Mouse (Mus musculus) ovary, postnatal 14 days (tissue): ENCODE results near the gene Fbxo2.
"Not testable (repeated sequence)": the region's sequence is repeated elsewhere in the genome, so short reads cannot be mapped to it uniquely, and the experiment has no call there.

Experiments used
- DNase-seq: peaks from one replicate; pipeline ENCODE4 v3.0.0; 2022; ENCODE audit warnings: low spot score

Gene Fbxo2

DNA sequence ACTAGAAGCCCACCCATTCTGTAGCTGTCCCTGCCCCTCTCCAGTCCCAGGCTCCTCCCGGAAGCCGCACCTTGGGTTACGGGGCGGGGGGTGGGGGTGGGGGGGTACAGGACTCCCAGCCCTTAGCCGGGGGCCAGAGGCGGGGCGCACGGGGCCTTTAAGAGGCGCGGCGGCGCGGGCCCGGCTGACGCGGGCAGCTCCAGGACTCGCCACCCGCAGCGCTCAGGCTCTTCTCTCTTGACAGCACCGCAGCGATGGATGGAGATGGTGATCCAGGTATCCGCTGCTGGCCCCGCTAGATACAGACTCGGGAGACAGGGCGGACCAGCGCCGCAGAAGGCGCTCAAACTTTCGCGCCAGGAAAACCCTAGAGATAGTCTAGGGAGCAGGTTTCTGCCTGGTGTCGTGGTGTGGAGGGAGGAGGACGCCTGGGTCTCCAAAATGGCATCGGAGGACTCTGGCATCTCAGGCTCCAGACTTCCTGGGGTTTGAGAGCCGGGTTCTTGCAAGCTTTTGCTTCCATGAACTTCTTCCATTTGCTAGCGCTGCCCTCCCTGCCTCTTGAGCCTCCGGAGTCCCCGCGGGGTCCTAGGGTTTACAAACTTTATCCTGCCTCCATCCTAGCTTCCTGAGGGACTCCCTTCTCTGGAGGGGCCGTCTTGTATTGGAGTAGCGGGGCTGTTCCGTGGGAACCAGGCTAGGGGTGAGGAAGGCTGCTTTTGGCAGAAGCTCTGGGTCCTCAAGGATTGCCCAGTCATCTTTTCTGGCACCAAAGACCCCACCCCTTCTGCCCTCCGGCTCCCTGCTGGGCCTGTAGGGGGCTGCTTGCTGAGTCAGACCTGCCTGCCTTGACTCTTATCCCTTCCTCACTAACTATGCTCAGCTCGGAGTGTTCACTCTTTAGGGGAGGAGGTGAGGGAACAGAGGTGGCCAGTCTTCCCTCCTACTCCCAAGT lies at the start of gene Fbxo2, which contains the start of gene Fbxo44:
TSS of gene Fbxo2 (plus strand) at position 186 of the 955 bp plus-strand sequence.
TSS of gene Fbxo44 (minus strand) at position 47 of the 955 bp plus-strand sequence.
- no peak for DNase-seq

DNA sequence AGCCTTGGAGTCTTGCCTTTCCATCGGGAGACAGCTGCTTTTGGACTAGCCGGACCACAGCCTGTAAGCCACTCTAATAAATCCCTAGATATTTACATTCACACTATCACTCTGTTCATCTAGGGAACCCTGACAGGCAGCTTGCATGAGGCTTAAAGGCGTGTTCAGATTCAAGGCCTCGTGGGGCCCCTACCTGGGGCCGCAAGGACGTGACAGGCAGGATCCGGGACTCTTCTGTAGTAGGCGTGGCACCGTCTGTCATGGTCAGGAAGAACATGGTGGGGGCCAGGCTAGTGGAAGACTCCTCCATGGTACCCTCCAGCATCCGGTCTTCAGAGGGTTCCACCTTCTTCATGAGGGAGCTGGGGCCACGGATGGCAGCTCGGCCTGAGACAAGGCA lies 47.9 kb upstream of the Fbxo2 start:
- no peak for DNase-seq

DNA sequence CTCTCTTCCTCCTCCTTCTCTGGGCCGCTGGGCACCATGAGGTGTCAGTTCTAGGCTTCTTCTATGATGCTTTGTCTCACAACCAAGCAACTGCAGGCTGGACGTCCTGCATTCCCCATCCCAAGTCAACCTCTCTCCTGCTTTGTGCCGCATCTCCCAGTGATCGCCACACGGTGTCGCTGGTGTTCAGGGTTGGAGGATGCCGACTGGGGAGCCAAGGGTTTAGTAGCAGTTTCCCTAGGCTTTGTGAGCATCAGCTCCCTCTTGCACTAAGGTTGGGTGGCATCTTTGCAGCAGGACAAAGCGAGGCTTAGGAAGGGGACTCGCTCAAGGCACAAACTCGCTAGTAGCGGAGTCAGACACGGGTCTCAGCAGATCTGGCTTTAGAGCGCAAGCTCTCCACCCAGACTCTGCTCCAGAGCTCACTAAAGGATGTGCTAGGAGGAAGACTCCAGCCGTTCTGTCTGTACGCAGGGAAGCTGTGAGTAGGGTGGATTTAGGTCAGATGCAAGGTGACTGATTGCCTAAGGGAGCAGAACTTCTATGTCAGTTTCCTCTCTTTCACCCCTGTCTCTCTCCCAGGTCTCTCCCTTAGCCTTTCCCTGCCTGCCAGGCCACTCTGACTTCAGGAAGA lies 45.5 kb upstream of the Fbxo2 start:
- peak; percentile 92 for DNase-seq

DNA sequence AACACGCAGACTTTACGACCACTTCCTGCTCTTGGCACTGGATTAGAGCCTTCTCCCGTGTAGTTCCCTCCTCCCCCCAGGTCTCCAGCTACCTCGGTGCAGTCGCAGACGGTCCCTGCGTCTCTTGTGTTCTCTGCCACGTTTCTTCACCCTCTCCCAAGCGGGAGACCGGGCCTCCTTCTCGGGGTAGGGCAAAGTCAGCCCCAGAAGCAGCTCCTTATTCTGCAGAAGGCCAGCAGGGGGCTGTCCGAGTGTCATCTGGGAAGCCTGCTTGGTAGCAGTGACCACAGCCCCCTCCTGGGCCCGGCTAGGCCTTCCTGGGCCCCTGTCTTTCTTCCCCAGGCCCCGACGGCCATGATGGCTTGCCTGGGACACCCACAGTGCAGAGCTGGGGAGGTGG lies 45.0 kb upstream of the Fbxo2 start:
- peak; percentile 18 for DNase-seq

DNA sequence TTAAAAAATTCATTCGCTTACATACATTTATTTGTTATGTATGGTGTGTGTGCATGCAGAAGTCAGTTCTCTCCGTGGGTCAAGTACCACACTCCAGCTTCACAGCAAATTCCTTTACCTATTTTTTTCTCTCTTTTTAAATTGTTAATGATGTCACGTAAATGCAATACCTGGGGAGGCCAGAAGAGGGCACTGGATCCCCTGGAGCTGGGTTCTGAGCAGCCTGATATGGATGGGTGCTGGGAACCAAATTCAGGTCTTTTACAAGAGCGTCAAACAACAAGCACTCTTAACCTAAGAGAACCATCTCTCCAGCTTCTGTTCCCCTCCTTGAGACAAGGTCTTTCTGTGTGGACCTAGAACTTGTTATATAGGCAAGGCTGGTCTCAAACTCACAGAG lies 43.8 kb upstream of the Fbxo2 start:
- no peak for DNase-seq

DNA sequence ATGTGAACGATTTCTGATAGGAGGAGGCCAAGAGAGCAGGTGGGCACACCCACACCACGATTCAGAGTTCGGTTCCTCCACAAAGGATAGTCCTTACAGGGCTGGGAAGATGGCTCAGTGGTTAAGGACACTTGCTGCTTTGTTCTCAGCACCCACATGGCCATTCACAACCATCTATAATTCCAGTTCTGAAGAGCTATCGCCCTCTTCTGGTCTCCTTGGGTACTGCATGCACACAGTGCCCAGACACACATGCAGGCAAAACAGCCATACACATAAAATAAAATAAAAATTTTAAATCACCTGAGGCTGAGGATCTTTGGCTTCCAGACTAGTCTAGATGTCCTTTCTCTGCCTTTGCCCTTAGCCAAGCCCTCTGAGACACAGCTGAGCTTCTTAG lies 43.0 kb upstream of the Fbxo2 start:
- DNase-seq: no peak

DNA sequence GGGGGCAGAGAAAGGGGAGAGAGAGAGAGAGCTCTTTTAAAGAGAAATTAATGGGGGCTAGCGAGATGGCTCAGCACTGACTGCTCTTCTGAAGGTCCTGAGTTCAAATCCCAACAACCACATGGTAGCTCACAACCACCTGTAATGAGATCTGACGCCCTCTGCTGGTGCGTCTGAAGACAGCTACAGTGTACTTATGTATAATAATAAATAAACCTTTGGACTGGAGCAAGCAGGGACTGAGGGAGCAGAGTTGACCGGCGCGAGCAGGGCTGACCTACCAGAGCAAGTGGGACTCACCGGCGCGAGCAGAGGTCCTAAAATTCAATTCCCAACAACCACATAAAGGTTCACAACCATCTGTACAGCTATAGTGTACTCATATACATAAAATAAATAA lies 40.8 kb upstream of the Fbxo2 start:
- DNase-seq: not testable (repeated sequence)

DNA sequence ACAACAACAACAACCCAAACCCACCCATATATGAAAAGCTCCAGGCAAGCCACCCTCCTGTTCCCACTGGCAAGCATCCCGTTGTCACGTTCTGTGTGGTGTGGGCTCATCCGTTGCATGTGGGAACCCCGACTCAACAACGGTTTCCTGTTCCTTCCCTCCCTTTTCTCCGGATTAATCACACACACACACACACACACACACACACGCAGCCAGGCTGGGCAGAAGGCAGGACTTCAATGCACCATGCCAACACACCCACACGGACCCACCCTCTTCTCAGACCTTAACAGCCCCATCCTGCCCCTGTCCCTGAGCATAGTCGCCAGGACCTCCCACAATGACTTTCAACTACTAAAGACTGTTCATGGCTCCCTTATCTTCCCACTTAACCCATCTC lies 39.9 kb upstream of the Fbxo2 start:
- DNase-seq: no peak

DNA sequence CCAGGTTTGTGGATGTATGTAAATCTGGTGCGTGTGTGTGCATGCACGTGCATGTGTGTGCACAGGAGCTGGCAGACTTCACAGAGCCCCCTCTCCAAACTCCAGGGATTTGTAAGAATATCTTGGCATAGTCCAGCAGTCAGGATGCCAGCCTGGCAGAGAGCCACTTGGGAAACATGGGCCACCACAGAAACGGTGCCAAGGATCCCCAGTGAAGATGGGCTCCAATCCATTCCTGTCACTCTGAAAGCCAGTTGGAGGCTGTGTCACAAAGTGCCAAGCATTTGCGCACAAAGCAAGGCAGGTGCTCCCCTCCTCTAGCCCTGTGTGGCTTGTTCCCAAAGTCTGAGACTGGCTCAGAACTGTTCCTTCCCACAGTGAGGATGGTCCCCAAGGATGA lies 39.1 kb upstream of the Fbxo2 start:
- no peak for DNase-seq

DNA sequence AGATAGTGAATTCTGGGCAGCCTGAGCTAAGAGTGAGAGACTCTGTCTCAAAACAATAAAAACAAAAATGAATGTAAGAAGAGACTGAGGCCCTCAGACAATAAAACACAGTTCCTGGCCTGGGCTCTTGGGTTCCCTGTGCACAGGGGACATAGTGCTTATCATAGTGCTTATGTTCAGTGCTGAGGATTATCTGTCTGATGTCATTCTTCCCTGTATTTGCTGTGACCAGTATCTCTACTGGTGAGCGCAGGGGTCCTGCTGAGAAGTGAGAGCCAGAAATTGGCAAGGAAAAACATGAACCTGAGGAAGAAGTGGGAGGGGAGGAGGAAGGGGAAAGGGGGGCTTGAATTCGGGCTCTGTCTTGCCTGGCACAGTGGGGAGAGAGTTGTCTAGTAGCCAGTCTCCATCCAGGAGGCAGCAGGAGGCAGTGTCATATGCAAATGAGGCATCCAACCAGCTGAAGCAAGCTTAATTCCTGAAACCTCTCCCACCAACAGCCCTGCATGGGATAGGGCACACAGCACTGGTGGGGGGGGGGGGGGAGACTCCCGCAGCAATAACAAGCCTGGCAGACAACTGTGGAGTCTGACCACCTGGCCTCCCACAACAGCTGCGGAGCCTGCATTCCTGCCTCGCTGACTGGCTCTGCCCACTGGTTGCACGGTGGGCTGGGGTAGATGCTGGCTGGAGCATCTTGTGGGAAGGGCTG lies 38.3 kb upstream of the Fbxo2 start:
- DNase-seq: no peak

DNA sequence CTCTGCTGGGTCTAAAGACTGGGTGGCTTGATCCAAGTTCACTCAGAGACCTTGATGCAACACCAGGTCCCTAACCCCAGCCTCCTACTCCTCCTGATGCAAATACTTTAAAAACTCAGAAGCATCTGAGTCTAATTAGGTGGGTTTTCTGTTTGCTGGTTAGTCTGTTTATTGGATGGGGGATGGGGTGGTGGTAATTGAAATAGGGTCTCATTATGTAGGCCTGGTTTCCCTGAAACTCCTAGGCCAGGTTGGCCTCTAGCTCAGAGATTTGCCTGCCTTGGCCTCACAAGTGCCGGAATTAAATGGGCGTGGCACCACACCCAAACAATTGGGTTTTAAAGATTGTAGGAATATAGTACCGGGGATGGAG lies 37.7 kb upstream of the Fbxo2 start:
- DNase-seq: no peak

DNA sequence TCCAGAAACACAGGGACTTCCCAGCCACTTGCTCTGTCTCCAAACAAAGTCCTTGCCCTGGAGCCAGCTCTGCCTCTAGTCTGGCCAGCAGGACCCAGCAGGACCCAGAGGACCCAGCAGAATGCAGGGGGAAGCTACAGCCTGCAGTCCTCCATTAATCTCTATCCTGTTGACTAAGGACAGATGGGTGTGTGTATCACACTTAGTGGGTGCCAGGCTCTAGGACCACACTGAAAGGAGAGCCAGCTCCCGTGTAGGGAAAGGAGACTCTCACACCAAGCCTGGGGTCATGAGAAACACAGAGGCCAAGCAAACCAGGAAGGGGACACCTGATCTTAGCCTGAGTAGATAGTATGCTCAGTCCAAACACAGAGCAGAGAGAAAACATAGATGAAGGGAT lies 32.2 kb upstream of the Fbxo2 start:
- no peak for DNase-seq

DNA sequence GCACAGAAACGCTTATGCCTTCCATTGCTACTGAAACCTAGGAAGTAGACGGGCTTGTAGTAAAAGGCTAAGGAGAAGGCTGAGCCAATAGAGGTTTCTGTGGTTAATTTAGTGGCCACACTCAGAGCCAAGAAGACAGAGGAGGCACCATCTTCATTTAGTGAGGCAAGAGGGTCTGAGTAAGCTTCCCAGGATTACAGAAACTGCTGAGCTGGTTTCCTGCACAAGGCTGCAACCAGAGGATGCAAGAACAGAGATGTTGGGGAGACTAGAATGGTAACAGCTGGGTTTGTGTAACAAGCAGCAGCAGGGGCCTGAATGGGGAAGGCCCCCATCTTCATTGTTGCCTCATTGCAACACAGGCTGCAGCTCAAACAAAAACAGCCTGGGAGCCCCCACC lies 31.7 kb upstream of the Fbxo2 start:
- no peak for DNase-seq

DNA sequence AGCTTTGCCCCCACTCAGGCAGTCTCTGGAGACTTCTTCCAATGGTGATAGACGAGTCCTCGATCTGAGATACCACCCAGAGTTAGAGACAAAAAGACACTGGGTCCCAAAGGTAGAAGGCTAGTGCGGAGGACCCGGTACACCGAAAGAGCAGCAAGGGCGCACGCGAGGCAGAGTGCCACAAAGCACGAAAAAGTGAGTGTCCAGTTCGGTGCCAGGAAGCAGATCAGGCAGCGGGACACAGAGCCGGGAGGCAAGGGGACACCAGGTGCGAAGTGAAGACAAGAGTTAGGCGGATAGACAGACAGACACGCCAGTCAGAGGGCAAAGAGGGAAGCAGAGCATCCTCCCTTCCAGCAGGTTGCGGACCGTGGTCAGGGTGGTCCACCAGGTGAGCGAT lies 30.3 kb upstream of the Fbxo2 start, which contains the start of gene Mad2l2:
TSS of gene Mad2l2 (plus strand) at position 252 of the 400 bp plus-strand sequence.
- DNase-seq: no peak

DNA sequence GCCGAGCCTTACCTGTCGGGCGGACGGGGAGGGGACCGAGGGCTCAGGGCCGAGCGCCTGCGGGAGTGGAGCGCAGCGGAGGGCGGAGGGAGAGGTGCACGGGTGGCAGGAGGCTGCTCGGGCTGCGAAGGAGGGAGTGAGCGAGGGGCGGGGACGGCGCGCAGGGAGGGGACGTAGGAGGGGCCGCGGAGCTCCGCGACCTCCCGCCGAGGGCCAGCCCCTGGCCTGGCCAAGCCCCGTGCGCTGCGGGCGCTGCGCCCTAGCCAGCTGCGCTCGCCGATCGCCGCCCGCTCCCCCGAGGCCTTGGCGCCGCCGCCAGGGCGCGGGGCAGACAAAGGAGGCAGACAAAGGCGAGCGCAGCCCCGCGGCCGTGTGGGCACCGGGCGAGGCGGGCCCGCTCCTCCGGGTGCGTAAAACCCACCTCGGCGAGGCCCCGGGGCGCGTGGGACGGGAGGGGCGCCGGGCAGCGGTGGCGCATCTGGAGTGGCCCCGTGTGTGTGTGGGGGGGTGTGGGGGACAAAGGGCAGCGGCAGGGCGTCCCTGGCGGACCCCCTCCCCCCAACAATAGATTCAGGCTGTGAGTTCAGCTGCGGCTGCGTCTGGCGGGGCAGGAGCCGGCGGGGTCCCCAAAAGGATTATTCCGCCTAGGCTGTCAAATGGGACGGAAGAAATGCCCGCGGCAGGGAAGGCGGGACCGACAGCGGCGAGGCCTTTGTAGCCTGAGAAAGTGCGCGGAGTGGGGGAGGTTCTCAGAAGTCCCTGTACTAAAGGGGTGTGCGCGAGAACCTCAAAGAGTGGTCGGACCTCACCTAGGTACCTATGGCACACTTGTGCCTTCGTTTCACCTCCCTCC lies 29.6 kb upstream of the Fbxo2 start, which contains the start of gene Draxin:
TSS of gene Draxin (minus strand) at position 138 of the 853 bp plus-strand sequence.
- DNase-seq: peak; percentile 39

DNA sequence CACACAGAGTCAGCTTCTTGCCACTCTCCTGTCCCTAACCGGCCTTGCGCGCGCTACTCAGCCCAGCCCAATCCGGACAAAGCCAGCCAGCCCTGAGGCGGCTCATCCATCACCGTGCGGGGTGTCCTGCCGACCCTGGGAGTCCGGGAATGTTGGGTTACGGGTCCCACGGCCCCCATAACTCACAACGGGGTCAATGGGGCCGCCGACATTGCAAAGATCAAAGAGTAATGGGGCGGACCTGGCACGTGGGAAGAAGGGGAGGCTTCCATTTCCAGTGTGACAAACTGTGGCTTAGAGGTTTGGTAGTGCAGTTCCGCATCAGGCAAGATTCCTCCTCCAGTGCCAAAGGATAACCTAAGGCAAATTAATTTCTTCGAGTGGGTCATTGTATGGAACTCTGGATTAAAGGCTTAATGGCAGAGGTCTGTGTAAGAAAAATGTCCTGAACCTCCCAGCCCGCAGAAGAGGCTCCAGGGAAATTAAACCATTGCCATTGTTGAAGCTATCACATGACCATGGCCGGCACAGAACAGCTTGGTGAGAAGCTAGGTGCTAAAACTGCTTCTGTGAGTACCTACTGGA lies 28.8 kb upstream of the Fbxo2 start:
- no peak for DNase-seq

DNA sequence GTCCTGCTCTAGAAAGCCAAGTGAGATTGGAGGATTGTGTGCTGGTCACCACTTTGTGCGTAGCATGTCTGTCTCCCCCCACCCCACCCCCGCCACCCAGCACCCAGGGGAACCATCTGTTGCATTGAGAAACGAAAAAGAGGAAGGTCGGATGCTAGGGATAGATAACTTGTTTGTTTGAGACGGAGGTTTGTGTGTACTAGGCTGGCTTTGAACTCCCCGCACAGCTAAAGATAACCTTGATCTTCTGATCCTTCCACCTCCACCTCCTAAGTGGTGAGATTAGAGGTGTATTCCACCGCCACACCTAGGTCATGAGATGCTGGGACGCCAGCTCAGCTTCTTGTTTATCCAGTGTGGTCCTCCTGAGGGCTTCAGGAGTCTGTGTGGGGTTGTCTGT lies 25.4 kb upstream of the Fbxo2 start:
- DNase-seq: no peak

DNA sequence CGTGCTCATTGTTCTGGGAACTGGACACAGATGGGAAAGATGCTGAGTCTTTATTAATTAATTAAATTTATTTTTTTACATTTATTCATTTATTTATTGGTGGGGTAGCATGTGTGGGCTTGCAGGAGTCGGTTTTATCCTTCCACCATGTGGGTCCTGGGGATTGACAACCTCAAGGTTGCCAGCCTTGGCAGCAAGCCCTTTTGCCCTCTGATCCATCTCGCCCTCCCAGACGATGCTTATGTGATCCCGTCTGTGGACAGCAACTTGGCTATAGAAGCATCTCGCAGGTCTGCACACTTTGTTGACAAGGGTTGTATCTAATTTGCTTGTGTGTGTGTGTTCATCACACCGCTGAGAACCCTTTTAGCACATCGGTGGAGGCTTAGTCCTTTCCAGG lies 22.9 kb upstream of the Fbxo2 start:
- DNase-seq: no peak

DNA sequence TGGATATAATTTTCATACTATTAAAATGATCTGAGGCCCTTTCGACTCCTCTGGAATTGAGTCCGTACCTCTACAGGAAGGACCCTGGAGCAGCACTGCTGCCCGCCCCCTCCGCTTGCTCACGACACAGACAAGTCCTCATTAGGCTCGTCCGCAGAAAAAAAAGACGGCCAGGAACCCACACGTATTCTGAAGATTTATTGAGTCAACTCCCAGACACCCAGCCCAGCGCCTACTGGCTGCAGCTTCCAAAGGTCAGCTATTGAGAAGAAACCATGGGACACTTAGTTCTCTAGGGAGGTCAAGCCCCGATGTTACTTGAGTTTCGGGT lies 20.7 kb upstream of the Fbxo2 start:
- no peak for DNase-seq

DNA sequence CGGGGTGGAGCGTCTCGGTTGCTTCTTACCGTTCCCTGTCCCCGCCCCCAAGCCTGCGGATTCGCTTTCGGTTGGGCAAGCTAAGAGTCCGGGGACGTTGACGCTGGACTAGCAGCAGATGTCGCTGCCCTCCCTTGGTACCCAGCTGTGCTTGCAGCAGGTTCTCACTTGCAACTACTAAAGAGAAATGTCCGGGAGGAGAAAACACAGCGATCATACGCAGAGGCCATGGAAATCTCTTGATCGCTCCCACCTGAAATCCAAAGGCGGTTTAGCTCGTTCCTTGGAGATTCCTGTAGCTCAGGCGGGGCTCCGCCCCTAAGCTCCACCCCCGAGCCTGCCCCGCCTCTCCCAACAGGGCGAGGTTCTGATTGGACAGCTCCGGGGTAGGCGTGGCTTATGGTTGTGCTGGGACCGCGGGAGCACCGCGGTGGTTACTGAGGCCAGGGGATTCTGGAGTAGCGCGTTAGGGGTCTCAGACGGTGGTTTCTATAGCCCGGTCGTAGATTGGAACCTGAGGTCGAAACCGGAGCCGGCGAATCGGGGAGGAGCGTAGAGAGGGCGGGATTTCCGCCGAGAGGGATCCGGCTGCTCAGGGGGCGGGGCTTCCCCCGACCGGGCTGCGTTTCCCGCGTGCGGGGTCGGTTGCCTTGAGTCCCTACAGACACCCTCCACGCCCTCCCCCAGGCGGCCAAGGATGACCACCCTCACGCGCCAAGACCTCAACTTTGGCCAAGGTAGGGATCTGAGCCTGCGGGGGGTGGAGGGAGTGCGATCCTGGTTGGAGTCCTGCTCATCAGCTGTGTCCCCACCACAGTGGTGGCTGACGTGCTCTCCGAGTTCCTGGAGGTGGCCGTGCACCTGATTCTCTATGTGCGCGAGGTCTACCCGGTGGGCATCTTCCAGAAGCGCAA lies 20.1 kb upstream of the Fbxo2 start:
- peak; percentile 86 for DNase-seq
